Mouse (Mus musculus) cortical plate, adult 2 months (tissue): ENCODE measurements at regions not wholly inside any gene's neighbourhood (a gene's known extent, or its start where the extent isn't known, plus 50 kb on each side); places are given as distances from the start of the nearest gene placed in this dataset.

Experiments used
- CTCF ChIP-seq: fragments of 200-500 bp; IDR thresholded peaks from 2 replicates; pipeline ENCODE4 v1.5.1; 2011; ENCODE audit warnings: mild to moderate bottlenecking, control low read depth, low read length; ENCODE audit not compliant: insufficient read depth; ENCODE audit errors: extremely low read depth
- POLR2A ChIP-seq: fragments of 200-500 bp; IDR thresholded peaks from 2 replicates; pipeline ENCODE4 v1.6.1; 2011; ENCODE audit warnings: mild to moderate bottlenecking, low read length, control low read depth; ENCODE audit not compliant: insufficient read depth; ENCODE audit errors: extremely low read depth

- TF ChIP-seq POLR2A (no peak), CTCF (no peak)
Observed at GRCm38 (mm10) chr14:71074019-71074418, 474.4 kb upstream of the Fam160b2 start.
